Mouse (Mus musculus) MEL (cell line): Measurements from ENCODE around the gene Usp18. TPM values are rescaled to one million over a fixed set of nuclear protein-coding genes. Genes with fewer than 3 reads are reported as not detected.

ENCODE experiments used
- DNase-seq: peaks from one replicate; pipeline ENCODE4 v3.0.0; 2011; ENCODE audit warnings: low read depth, low spot score
- H3K27ac ChIP-seq: 2 replicates; pipeline ENCODE4 v1.5.1; 2012; ENCODE audit warnings: low read depth, mild to moderate bottlenecking, control low read depth, low read length, moderate library complexity; ENCODE audit not compliant: control insufficient read depth
- H3K27me3 ChIP-seq, 2 experiments: fragments of 150-350 bp in 1 of 2; sonication (generic) in 1 of 2; 2 replicates each; pipeline ENCODE4 v1.6.1; 2012; ENCODE audit warnings: low read length in 2 of 2, mild to moderate bottlenecking in 2 of 2, improper control_type of control experiment in 1 of 2, moderate library complexity in 1 of 2; ENCODE audit not compliant: insufficient read depth in 2 of 2, control insufficient read depth in 1 of 2
- H3K36me3 ChIP-seq, 2 experiments: 2 replicates each; pipeline ENCODE4 v1.6.1; 2012 to 2014; ENCODE audit warnings: low read length in 2 of 2, improper control_type of control experiment in 1 of 2, inconsistent platforms in 1 of 2, mild to moderate bottlenecking in 1 of 2; ENCODE audit not compliant: insufficient read depth in 2 of 2, control insufficient read depth in 1 of 2
- H3K4me1 ChIP-seq, 2 experiments: fragments of 150-350 bp in 1 of 2; sonication (generic) in 1 of 2; 2 replicates each; pipeline ENCODE4 v1.6.1; 2012; ENCODE audit warnings: low read length in 2 of 2, improper control_type of control experiment in 1 of 2, mild to moderate bottlenecking in 1 of 2; ENCODE audit not compliant: insufficient read depth in 2 of 2, control insufficient read depth in 1 of 2
- H3K4me3 ChIP-seq, 2 experiments: fragments of 150-350 bp in 1 of 2; sonication (generic) in 1 of 2; 2 replicates each; pipeline ENCODE4 v1.5.1; 2012; ENCODE audit warnings: low read depth in 2 of 2, low read length in 2 of 2, mild to moderate bottlenecking in 2 of 2, moderate library complexity in 2 of 2, control low read depth in 1 of 2, improper control_type of control experiment in 1 of 2; ENCODE audit not compliant: control insufficient read depth in 1 of 2, insufficient read depth in 1 of 2
- H3K79me2 ChIP-seq: 2 replicates; pipeline ENCODE4 v1.6.1; 2012; ENCODE audit warnings: mild to moderate bottlenecking, low read length, moderate library complexity; ENCODE audit not compliant: control insufficient read depth, poor library complexity, insufficient read depth
- H3K9ac ChIP-seq: 2 replicates; pipeline ENCODE4 v1.6.1; 2012; ENCODE audit warnings: low read depth, mild to moderate bottlenecking, control low read depth, low read length, moderate library complexity; ENCODE audit not compliant: control insufficient read depth, poor library complexity, severe bottlenecking
- H3K9me3 ChIP-seq: fragments of 150-350 bp; sonication (generic); replicated peaks from 2 replicates; pipeline ENCODE4 v1.6.1; 2012; ENCODE audit warnings: mild to moderate bottlenecking, low read length, improper control_type of control experiment, moderate library complexity; ENCODE audit not compliant: insufficient read depth
- CHD1 ChIP-seq: IDR thresholded peaks from 2 replicates; pipeline ENCODE4 v1.6.1; 2012; ENCODE audit warnings: low read depth, mild to moderate bottlenecking, inconsistent platforms, low read length, improper control_type of control experiment
- CTCF ChIP-seq, 3 experiments: IDR thresholded peaks in 2 of 3; conservative IDR thresholded peaks in 1 of 3; 2 replicates each; pipeline ENCODE4 v1.5.1; 2011 to 2012; ENCODE audit warnings: low read length in 3 of 3, low read depth in 2 of 3, mild to moderate bottlenecking in 2 of 3, improper control_type of control experiment in 1 of 3, inconsistent platforms in 1 of 3, mixed read lengths in 1 of 3, moderate library complexity in 1 of 3; ENCODE audit not compliant: control insufficient read depth in 1 of 3, insufficient read depth in 1 of 3, poor library complexity in 1 of 3, severe bottlenecking in 1 of 3
- E2F4 ChIP-seq: IDR thresholded peaks from 2 replicates; pipeline ENCODE4 v1.6.1; 2011; ENCODE audit warnings: low read depth, low read length, improper control_type of control experiment, borderline replicate concordance
- ETS1 ChIP-seq: IDR thresholded peaks from 2 replicates; pipeline ENCODE4 v1.6.1; 2012; ENCODE audit warnings: low read depth, mild to moderate bottlenecking, inconsistent platforms, low read length, improper control_type of control experiment, moderate library complexity
- GABPA ChIP-seq: IDR thresholded peaks from 2 replicates; pipeline ENCODE4 v1.6.1; 2012; ENCODE audit warnings: low read depth, mild to moderate bottlenecking, inconsistent platforms, low read length, improper control_type of control experiment, moderate library complexity
- MAFK ChIP-seq: IDR thresholded peaks from 2 replicates; pipeline ENCODE4 v1.6.1; 2011; ENCODE audit warnings: low read depth, mild to moderate bottlenecking, low read length, improper control_type of control experiment, borderline replicate concordance
- MYB ChIP-seq: IDR thresholded peaks from 2 replicates; pipeline ENCODE4 v1.6.1; 2011; ENCODE audit warnings: mild to moderate bottlenecking, low read depth, low read length, improper control_type of control experiment
- POLR2AphosphoS2 ChIP-seq: IDR thresholded peaks from 2 replicates; pipeline ENCODE4 v1.6.1; 2011; ENCODE audit warnings: low read length, improper control_type of control experiment
- SMC3 ChIP-seq: IDR thresholded peaks from 2 replicates; pipeline ENCODE4 v1.6.1; 2011; ENCODE audit warnings: low read depth, low read length, improper control_type of control experiment
- UBTF ChIP-seq: IDR thresholded peaks from 2 replicates; pipeline ENCODE4 v1.6.1; 2012; ENCODE audit warnings: low read depth, mild to moderate bottlenecking, inconsistent platforms, low read length, improper control_type of control experiment, moderate library complexity, borderline replicate concordance; ENCODE audit not compliant: insufficient read depth
- USF2 ChIP-seq, 2 experiments: IDR thresholded peaks; 2 replicates each; pipeline ENCODE4 v1.6.1; 2011 to 2012; ENCODE audit warnings: improper control_type of control experiment in 2 of 2, low read length in 2 of 2, borderline replicate concordance in 1 of 2, inconsistent platforms in 1 of 2, low read depth in 1 of 2, mild to moderate bottlenecking in 1 of 2; ENCODE audit not compliant: insufficient read depth in 1 of 2
- ZKSCAN1 ChIP-seq: IDR thresholded peaks from 2 replicates; pipeline ENCODE4 v1.6.1; 2012; ENCODE audit warnings: low read depth, mild to moderate bottlenecking, inconsistent platforms, low read length, improper control_type of control experiment, moderate library complexity
- polyA plus RNA-seq, 2 experiments: library from polyadenylated mRNA; stranded (reverse) in 1 of 2; unstranded in 1 of 2; fragments of >175 nt in 1 of 2; fragments of >200 nt in 1 of 2; gene quantifications; 2 replicates each; pipeline versions ENCODE4 v1.2.1 to v1.2.4; 2012; ENCODE audit warnings: low replicate concordance in 2 of 2, low read depth in 1 of 2; ENCODE audit not compliant: insufficient read length in 2 of 2, insufficient read depth in 1 of 2, missing spikeins in 1 of 2
- total RNA-seq: library from RNA; depleted of rRNA; stranded (reverse); fragments of 300-350 nt; gene quantifications from 2 replicates; pipeline ENCODE4 v1.2.3, GENCODE M21; 2012; rRNA removed

Usp18 gene
- total and polyA plus RNA-seq, 3 experiments, result 0.71 to 0.85 TPM; not detected in 1

DNA sequence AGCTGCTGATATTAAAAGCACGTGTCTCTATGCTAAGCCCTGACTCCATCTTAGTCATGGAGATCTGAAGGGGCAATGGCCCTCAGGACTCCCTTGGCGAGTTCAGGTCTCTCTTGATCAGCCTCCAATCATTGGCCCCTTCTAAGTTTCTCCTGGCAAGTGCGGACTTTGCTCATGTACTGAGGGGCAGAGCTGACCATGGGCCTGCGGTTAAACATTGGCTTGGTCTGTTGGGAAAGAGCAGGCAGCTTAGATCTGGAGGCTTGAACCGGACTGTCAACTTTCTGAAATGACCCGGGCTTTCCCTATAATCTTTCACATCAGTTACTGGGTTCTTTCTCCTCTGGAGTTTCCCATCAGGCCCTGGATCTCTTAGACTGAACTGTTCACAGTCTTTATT is 65.3 kb downstream of the Usp18 start:
- no peak overlapping the region for H3K4me3 ChIP-seq
- DNase-seq, result no peak
- TF ChIP-seq MYB (no peak), UBTF (no peak), ZKSCAN1 (no peak), GABPA (no peak), E2F4 (no peak), MAFK (no peak), ETS1 (no peak), CHD1 (no peak), POLR2AphosphoS2 (no peak)
- H3K27ac ChIP-seq, result no peak overlapping the region
- no peaks in the 10 kb centered on the region for H3K4me1 ChIP-seq
- H3K79me2 ChIP-seq, result no peaks in the 10 kb centered on the region
- no peaks in the 10 kb centered on the region for H3K36me3 ChIP-seq
- H3K9me3 ChIP-seq, result no peaks in the 10 kb centered on the region
- H3K9ac ChIP-seq, result no peak overlapping the region
- H3K27me3 ChIP-seq, result peaks cover 4 to 6% of the 10 kb centered on the region in 2 experiments

DNA sequence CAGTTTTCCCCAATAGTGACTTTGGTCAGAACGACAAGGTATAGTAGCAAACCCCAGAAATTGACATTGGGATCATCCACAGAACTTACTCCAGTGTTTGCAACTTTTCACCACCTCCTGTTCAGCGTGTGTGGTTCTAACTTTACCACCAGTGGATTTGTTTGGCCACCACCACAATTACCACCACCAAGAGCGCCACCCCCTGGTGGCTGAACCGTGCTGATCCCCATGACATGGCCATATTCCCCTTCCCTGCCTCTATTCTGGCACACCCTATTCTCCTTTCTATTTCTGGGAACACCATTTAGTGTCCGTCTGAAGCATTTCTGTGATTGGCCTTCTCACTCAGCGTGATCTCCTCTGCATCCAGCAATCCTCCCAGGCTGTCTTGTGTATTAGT is 73.4 kb downstream of the Usp18 start:
- Histone ChIP-seq H3K27ac (no peak overlapping the region), H3K9ac (no peak overlapping the region), H3K9me3 (no peaks in the 10 kb centered on the region)
- DNase-seq, result no peak
- peak in 2 of 3 experiments; percentile 20 to 32; a peak in 3 of 6 replicates for TF ChIP-seq CTCF (IDR thresholded peaks at IDR 0.05 in 2 of 3, conservative IDR thresholded peaks at IDR 0.05 in 1 of 3; ENCODE audit: control insufficient read depth in 1 of 3, insufficient read depth in 1 of 3, low read depth in 2 of 3, low read length in 3 of 3, poor library complexity in 1 of 3, severe bottlenecking in 1 of 3)
- TF ChIP-seq USF2 (IDR thresholded peaks at IDR 0.05; ENCODE audit: borderline replicate concordance in 1 of 2, insufficient read depth in 1 of 2, low read depth in 1 of 2, low read length in 2 of 2), result no peak
- peak; percentile 28 for TF ChIP-seq SMC3
- TF ChIP-seq, all 39 proteins: peak for 2
- Histone ChIP-seq H3K79me2 (no peaks in the 10 kb centered on the region), H3K4me3 (no peak overlapping the region), H3K4me1 (no peaks in the 10 kb centered on the region), H3K36me3 (no peaks in the 10 kb centered on the region), H3K27me3 (peaks cover 0 to 3% of the 10 kb centered on the region in 2 experiments; a peak in 1 of 4 replicates)

Other genes with a start within 250 kb of the Usp18 start
- 19.8 and 24.7 TPM in 2 replicates for gene Mical3, start 114.9 kb upstream of the Usp18 start, total RNA-seq
- 100 to 1,000 TPM in 1 of 2 experiments, 10 to 100 TPM in 1; 31.4 to 125 TPM for gene Mical3, start 114.9 kb upstream of the Usp18 start, polyA plus RNA-seq
- gene Pex26, start 62.2 kb upstream of the Usp18 start, total RNA-seq, result 5.7 and 6.9 TPM in 2 replicates
- gene Pex26, start 62.2 kb upstream of the Usp18 start, polyA plus RNA-seq, result 1 to 10 TPM in 1 of 2 experiments, not detected in 1; 9.9 TPM
- 1.6 and 1.9 TPM in 2 replicates for gene Tuba8, start 35.2 kb upstream of the Usp18 start, total RNA-seq
- gene Tuba8, start 35.2 kb upstream of the Usp18 start, polyA plus RNA-seq, result 1 to 10 TPM in 1 of 2 experiments, not detected in 1; 1.4 TPM
- 1.0 and 1.4 TPM in 2 replicates for gene Slc6a13, start 54.3 kb downstream of the Usp18 start, total RNA-seq
- 1 to 10 TPM in 1 of 2 experiments, not detected in 1; 1.5 TPM for gene Slc6a13, start 54.3 kb downstream of the Usp18 start, polyA plus RNA-seq
- not detected in 2 replicates for gene Slc6a12, start 97.2 kb downstream of the Usp18 start, total RNA-seq
- not detected for gene Slc6a12, start 97.2 kb downstream of the Usp18 start, polyA plus RNA-seq
- gene Iqsec3, start 227.8 kb downstream of the Usp18 start, total RNA-seq, result 0.03 and 0.04 TPM in 2 replicates
- gene Iqsec3, start 227.8 kb downstream of the Usp18 start, polyA plus RNA-seq, result not detected